Mouse (Mus musculus) liver, postnatal 0 days (tissue): ENCODE results near the gene Ctcf. TPM values are rescaled to one million over a fixed set of nuclear protein-coding genes. Genes with fewer than 3 reads are reported as not detected.
A peak's percentile ranks its signal among the peaks of the same experiment; 100 is the strongest.

ENCODE experiments used
- ATAC-seq: fragments of 200-750 bp; cut with Nextera tagmentation; 2 replicates; pipeline ENCODE4 v1.8.0; 2017; ENCODE audit warnings: mild to moderate bottlenecking, moderate library complexity
- DNase-seq: peaks from one replicate; pipeline ENCODE4 v3.0.0-alpha.2; 2016
- H3K27ac ChIP-seq: fragments of 300-500 bp; sonication (generic); 2 replicates; pipeline ENCODE4 v1.5.1; 2014; ENCODE audit warnings: antibody characterized with exemption, moderate library complexity, mild to moderate bottlenecking, low read depth
- H3K27me3 ChIP-seq: fragments of 300-500 bp; sonication (generic); 2 replicates; pipeline ENCODE4 v1.6.1; 2014; ENCODE audit warnings: low read length, control low read depth, mixed read lengths; ENCODE audit not compliant: insufficient read depth
- H3K36me3 ChIP-seq: fragments of 300-500 bp; sonication (generic); replicated peaks from 2 replicates; pipeline ENCODE4 v1.6.1; 2014; ENCODE audit warnings: mild to moderate bottlenecking, control low read depth, low read length, moderate library complexity, mixed read lengths; ENCODE audit not compliant: insufficient read depth
- H3K4me1 ChIP-seq: fragments of 300-500 bp; sonication (generic); 2 replicates; pipeline ENCODE4 v1.6.1; 2014; ENCODE audit warnings: antibody characterized with exemption, mild to moderate bottlenecking, control low read depth; ENCODE audit not compliant: insufficient read depth
- H3K4me2 ChIP-seq: fragments of 300-500 bp; sonication (generic); 2 replicates; pipeline ENCODE4 v1.6.1; 2014; ENCODE audit warnings: low read depth, mild to moderate bottlenecking, low read length, moderate library complexity, mixed read lengths
- H3K4me3 ChIP-seq: fragments of 300-500 bp; sonication (generic); 2 replicates; pipeline ENCODE4 v1.5.1; 2014; ENCODE audit warnings: low read depth, low read length
- H3K9ac ChIP-seq: fragments of 300-500 bp; sonication (generic); replicated peaks from 2 replicates; pipeline ENCODE4 v1.6.1; 2014; ENCODE audit warnings: mild to moderate bottlenecking, moderate library complexity
- H3K9me3 ChIP-seq: fragments of 300-500 bp; sonication (generic); 2 replicates; pipeline ENCODE4 v1.6.1; 2016; ENCODE audit warnings: mild to moderate bottlenecking, control low read depth, low read length, mixed read lengths
- CTCF ChIP-seq: sonication (generic); IDR thresholded peaks from 2 replicates; pipeline ENCODE4 v1.5.1; 2016; ENCODE audit warnings: antibody characterized with exemption, low read depth
- EP300 ChIP-seq: IDR thresholded peaks from 2 replicates; pipeline ENCODE4 v1.6.1; 2016; ENCODE audit warnings: antibody characterized with exemption, low read depth, mild to moderate bottlenecking
- WGBS: fragments of 180-500 bp; shearing (Covaris S2); extraction: QIAGEN DNeasy Blood & Tissue Kit; methylation state at CpG from one replicate; pipeline ENCODE4 v1.1.7; 2014; ENCODE audit not compliant: insufficient replicate concordance; 5-methylcytosine and 5-hydroxymethylcytosine counted together
- polyA plus RNA-seq: library from polyadenylated mRNA; unstranded; fragments of >200 nt; fragmentation: Nextera tagmentation; extraction: Ambion mirVana; gene quantifications from 2 replicates; pipeline ENCODE4 v1.2.1, GENCODE M21; 2015

The Ctcf gene
- polyA plus RNA-seq, 1 experiment from 2014 or later: 41.1 TPM

- 7% methylated on average over 10 of the region's 10 CpGs for WGBS
- DNase-seq (no peak), ATAC-seq (no peak)
- TF ChIP-seq EP300 (no peak), CTCF (no peak)
- peak overlapping the region; percentile 75 for H3K27ac ChIP-seq
- no peaks in the 10 kb centered on the region; the same call in 1 of the 2 replicates for H3K36me3 ChIP-seq
- no peaks in the 10 kb centered on the region for H3K27me3 ChIP-seq
- peak overlapping the region; percentile 97 for H3K4me2 ChIP-seq
- H3K4me1 ChIP-seq: peaks cover 41% of the 10 kb centered on the region
- H3K9ac ChIP-seq: peak overlapping the region; percentile 88
- no peaks in the 10 kb centered on the region for H3K9me3 ChIP-seq
- H3K4me3 ChIP-seq: peak overlapping the region; percentile 88
Measured at GRCm38 (mm10) chr8:105607062-105607461, 29.3 kb upstream of the Ctcf start.

GRCm38 (mm10) chr8:105607684-105608083 lies 28.7 kb upstream of the Ctcf start:
- peak overlapping the region; percentile 97 for H3K4me2 ChIP-seq
- H3K4me1 ChIP-seq: peaks cover 41% of the 10 kb centered on the region
- peak; percentile 75 for TF ChIP-seq CTCF
- TF ChIP-seq EP300: no peak
- H3K4me3 ChIP-seq: no peak overlapping the region
- DNase-seq: peak; percentile 54
- no peaks in the 10 kb centered on the region for H3K9me3 ChIP-seq
- ATAC-seq: no peak
- peaks cover 2% of the 10 kb centered on the region; the same call in 1 of the 2 replicates for H3K36me3 ChIP-seq
- H3K27me3 ChIP-seq: no peaks in the 10 kb centered on the region
- H3K9ac ChIP-seq: no peak overlapping the region
- no peak overlapping the region for H3K27ac ChIP-seq
- 20% methylated on average over 4 of the region's 4 CpGs for WGBS

- TF ChIP-seq CTCF: no peak
- TF ChIP-seq EP300: peak; percentile 96
- Histone ChIP-seq H3K27me3 (no peaks in the 10 kb centered on the region), H3K4me1 (peaks cover 49% of the 10 kb centered on the region), H3K9me3 (no peaks in the 10 kb centered on the region), H3K27ac (peak overlapping the region; percentile 46), H3K4me2 (peak overlapping the region; percentile 38), H3K9ac (0 out of 2 replicates have a peak overlapping the region, but pooled peaks have one; percentile 18), H3K4me3 (no peak overlapping the region), H3K36me3 (peaks cover 2% of the 10 kb centered on the region; the same call in 1 of the 2 replicates)
- peak; percentile 30 for ATAC-seq
- 19% methylated on average over 2 of the region's 2 CpGs for WGBS
- peak; percentile 33 for DNase-seq
Measured at GRCm38 (mm10) chr8:105609355-105609754, 27.0 kb upstream of the Ctcf start.

GRCm38 (mm10) chr8:105609771-105610170 lies 26.6 kb upstream of the Ctcf start:
- Histone ChIP-seq H3K27me3 (no peaks in the 10 kb centered on the region), H3K36me3 (peaks cover 3% of the 10 kb centered on the region; the same call in 1 of the 2 replicates), H3K4me1 (peaks cover 45% of the 10 kb centered on the region), H3K9ac (0 out of 2 replicates have a peak overlapping the region, but pooled peaks have one; percentile 18), H3K27ac (peak overlapping the region; percentile 46), H3K4me2 (peak overlapping the region; percentile 38), H3K9me3 (no peaks in the 10 kb centered on the region), H3K4me3 (no peak overlapping the region)
- no peak for TF ChIP-seq EP300
- DNase-seq: no peak
- 22% methylated on average over 4 of the region's 4 CpGs for WGBS
- ATAC-seq: no peak

- no peak overlapping the region for H3K9ac ChIP-seq
- TF ChIP-seq CTCF (no peak), EP300 (no peak)
Measured at GRCm38 (mm10) chr8:105611836-105612235, 24.5 kb upstream of the Ctcf start.

GRCm38 (mm10) chr8:105613037-105613436 lies 23.3 kb upstream of the Ctcf start:
- DNase-seq (peak; percentile 49), ATAC-seq (no peak)
- H3K4me2 ChIP-seq: peak overlapping the region; percentile 68
- 0 out of 2 replicates have a peak overlapping the region, but pooled peaks have one; percentile 29 for H3K27ac ChIP-seq
- TF ChIP-seq EP300 (no peak), CTCF (no peak)
- peaks cover 21% of the 10 kb centered on the region for H3K4me1 ChIP-seq
- H3K27me3 ChIP-seq: no peaks in the 10 kb centered on the region
- peaks cover 33% of the 10 kb centered on the region for H3K36me3 ChIP-seq
- peak overlapping the region; percentile 45 for H3K9ac ChIP-seq
- H3K4me3 ChIP-seq: peak overlapping the region; percentile 40
- 6% methylated on average over 20 of the region's 20 CpGs for WGBS
- H3K9me3 ChIP-seq: no peaks in the 10 kb centered on the region

More at GRCm38 (mm10) chr8:105611836-105612235, 24.5 kb upstream of the Ctcf start:
- WGBS: 86% methylated on average over 9 of the region's 9 CpGs
- H3K4me1 ChIP-seq: peaks cover 31% of the 10 kb centered on the region
- no peak overlapping the region for H3K4me2 ChIP-seq
- no peak overlapping the region for H3K4me3 ChIP-seq
- ATAC-seq: no peak
- H3K9me3 ChIP-seq: no peaks in the 10 kb centered on the region
- H3K36me3 ChIP-seq: peaks cover 21% of the 10 kb centered on the region
- no peak for DNase-seq
- H3K27ac ChIP-seq: no peak overlapping the region
- H3K27me3 ChIP-seq: no peaks in the 10 kb centered on the region
